Mouse (Mus musculus): ENCODE measurements around the gene Gm26657.

Gene Gm26657

GRCm38 (mm10) chr4:56740020-56740485, at the start of gene Gm26657:
TSS of gene Gm26657 (plus strand) at chr4:56740070.
- DNase-seq: no peak

GRCm38 (mm10) chr4:56696401-56696800, 43.5 kb upstream of the Gm26657 start:
- peak; percentile 73 for DNase-seq

- no peak for DNase-seq
These were observed 41.2 kb upstream of the Gm26657 start for GRCm38 (mm10) chr4:56698671-56699070.

DNA sequence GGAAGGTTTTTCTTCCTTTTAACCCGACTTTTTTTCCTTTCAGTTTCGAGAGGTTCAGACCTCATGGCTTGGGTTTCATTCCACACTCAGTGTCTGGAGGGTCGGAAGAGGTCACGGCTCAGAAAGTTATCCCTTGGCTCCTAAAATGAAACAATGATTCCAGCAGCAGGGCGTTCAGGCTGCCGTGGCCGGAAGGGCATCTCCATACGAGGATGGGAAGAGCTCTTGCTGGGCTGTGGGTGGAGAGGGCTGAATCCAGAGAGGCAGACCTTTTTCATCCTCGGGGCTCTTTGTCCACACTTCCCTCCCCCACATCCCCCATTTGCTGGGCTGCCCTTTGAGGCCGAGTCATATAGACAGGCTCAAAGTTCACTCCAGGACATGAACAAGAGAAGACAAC, 37.6 kb upstream of the Gm26657 start:
- DNase-seq: no peak

DNA sequence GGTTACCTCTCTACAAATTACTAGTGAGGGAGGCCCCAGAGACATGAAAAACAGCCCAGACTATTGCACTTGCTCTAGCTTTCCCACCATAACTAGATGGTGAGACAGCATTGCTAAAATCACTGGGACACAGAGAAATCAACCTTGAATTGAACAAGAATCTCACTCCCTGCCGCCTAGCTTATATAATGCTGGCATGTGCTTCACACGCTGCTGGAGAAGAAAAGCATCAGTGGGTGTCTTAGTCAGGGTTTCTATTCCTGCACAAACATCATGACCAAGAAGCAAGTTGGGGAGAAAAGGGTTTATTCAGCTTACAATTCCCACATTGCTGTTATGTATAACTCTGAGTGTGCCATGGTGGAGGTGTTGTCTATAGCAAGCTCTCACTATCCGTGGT, 26.7 kb upstream of the Gm26657 start:
- DNase-seq: no peak

DNA sequence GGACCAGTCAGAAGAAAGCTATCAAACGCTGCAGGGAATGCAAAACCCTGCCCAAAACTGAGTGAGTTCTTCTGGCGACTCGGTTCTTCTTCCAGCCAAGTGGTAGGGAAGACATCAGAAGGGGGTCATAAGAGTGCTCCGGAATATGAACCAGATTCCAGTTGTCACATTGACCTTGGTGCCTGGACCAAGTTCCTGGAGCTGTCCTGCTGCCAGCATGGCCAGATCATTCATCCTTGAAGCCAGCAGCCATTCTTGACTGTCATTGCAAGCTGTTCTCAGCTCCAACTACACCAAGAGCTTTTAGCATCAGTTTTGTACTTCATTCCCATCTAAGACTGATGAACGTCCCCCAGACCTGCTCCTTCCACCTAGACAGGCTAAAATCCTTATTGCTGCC, 23.1 kb upstream of the Gm26657 start:
- peak; percentile 72 for DNase-seq

- peak; percentile 60 for DNase-seq
These were observed 21.9 kb upstream of the Gm26657 start for GRCm38 (mm10) chr4:56717932-56718331.

GRCm38 (mm10) chr4:56718573-56719442, 21.1 kb upstream of the Gm26657 start:
- DNase-seq: peak; percentile 57

DNA sequence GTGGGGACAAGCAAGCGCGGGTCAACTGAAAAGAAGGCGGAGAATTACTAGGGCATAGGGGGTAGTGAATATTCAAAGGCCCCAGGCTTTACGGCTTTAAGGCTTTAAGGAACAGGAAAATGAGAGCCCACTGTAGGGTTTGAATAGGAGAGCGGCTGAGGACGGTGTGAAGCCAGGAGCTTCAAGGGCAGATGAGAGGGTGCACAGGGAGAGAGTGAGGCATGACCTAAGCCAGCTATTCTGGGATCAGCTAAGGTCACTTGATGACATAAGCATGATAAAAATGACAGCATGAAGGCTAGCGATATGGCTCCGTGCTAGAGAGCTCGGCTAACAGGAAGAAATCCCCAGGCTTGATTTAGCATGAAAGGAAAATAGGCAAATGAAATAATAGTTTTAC, 20.4 kb upstream of the Gm26657 start:
- no peak for DNase-seq

DNA sequence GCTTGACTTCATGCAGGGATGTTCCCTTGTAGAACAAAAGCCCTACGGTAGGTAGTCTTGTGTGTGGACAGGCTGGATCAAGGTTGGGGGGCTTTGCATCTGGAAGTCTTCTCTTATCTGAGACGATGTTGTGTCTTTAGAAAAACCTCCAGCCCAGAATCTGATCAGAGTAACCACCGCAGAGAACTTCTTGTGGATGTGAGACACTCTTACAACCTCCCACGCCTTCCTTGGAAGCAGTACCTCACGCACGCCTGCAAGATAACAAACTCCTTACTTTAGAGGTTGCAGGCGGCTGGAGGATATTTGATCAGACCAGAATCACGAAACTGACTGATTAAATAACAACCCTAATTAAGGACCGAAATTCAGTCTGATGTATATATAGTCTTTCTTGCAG, 19.5 kb upstream of the Gm26657 start:
- no peak for DNase-seq

- DNase-seq: peak; percentile 53
These were observed 18.4 kb upstream of the Gm26657 start for GRCm38 (mm10) chr4:56721469-56721868.

DNA sequence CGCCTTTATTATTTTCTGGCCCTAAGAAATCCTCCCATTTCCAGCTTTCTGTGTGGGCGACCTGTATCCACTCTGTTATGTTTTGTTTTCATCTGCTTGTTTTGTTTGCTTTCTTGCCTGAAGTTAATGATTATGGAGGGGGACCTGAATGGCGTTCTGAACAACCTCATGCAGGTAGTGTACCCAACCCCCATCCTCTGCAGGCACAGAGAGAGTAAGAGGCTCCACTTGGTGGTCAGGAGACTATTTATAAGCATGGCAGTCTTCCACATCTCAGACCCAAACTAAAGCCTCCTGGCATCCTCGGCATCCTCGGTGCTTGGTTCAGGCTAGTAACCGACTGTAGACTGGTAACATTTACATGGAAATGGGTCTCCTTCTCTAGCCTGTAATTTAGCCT, 17.5 kb upstream of the Gm26657 start:
- peak; percentile 48 for DNase-seq

GRCm38 (mm10) chr4:56723237-56723636, 16.6 kb upstream of the Gm26657 start:
- peak; percentile 87 for DNase-seq

DNA sequence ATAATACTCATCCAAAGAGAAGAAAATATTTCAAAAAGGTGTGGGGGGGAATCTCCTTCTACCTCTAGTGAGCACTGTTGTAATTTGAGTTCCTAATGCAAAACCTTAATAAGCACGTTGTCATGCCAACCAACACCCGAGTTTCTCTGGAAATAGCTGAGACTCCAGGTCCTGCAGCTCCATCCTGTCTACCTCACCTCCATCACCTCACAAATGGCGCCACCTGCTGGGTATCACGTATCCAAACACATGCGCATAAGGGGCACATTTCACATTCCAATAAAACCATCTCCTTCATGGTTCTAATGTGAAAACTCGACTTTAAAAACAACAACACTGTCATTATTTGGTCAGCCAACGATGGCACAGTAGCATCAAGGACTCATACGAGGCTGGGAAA, 14.0 kb upstream of the Gm26657 start:
- no peak for DNase-seq

GRCm38 (mm10) chr4:56740611-56741010, 741 bp downstream of the Gm26657 start:
- no peak for DNase-seq

- no peak for DNase-seq
These were observed 1.2 kb downstream of the Gm26657 start, which contains the start of gene Actl7b for GRCm38 (mm10) chr4:56741041-56741493. TSS of gene Actl7b (minus strand) at chr4:56741443.

GRCm38 (mm10) chr4:56742698-56743097, 2.8 kb downstream of the Gm26657 start:
- no peak for DNase-seq

- no peak for DNase-seq
These were observed 3.7 kb downstream of the Gm26657 start, which contains the start of gene Actl7a for GRCm38 (mm10) chr4:56743363-56744195. TSS of gene Actl7a (plus strand) at chr4:56743413.

DNA sequence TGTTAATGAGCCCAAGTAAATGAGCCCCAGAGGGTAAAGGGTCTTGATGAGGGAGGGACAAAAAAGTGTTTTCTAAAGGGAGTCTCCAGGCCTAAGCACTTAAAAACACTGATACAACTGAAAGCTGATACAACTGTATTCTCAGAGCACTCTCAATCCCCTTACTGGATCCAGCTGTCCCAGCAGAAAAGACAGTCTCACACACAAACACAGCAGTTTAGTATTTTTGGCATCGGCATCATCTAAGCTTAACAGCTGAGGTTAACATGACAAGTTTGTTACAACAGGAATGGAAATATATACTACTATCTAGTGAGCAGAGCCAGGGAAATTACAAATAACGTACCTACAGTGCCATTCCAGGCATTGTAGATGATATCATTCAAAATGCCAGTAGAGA, 6.5 kb downstream of the Gm26657 start:
- DNase-seq: no peak

DNA sequence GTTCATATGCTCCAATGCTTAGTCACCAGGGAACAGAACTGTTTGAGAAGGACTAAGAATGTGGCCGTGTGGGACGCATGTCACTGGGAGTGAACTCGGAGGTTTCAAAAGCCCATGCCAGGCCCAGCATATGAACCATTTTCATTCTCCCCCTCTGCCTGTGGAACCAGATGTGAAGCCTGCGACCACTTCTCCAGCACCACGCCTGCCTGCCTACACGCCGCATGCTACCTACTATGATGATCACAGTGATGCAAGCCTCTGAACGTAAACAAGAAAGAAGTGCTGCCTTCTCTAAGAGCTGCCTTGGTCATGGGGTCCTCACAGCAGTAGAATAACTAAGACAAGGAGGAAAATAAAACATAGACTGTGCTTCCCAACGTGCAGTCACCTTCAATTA, 7.6 kb downstream of the Gm26657 start:
- no peak for DNase-seq

- no peak for DNase-seq
These were observed 16.2 kb downstream of the Gm26657 start for GRCm38 (mm10) chr4:56756021-56756420.

- no peak for DNase-seq
These were observed 17.2 kb downstream of the Gm26657 start for GRCm38 (mm10) chr4:56756966-56757600.

GRCm38 (mm10) chr4:56757693-56758092, 17.8 kb downstream of the Gm26657 start:
- no peak for DNase-seq

Data from kidney, adult 9 months (tissue).